Mouse (Mus musculus) left cerebral cortex, postnatal 10 days (tissue): ENCODE results near the gene Pnmal2. TPM values are rescaled to one million over a fixed set of nuclear protein-coding genes. Genes with fewer than 3 reads are reported as not detected.

Source experiments
- DNase-seq, 2 experiments: peaks; one replicate each; pipeline ENCODE4 v3.0.0; 2021 to 2022; ENCODE audit warnings: low spot score in 2 of 2, mixed read lengths in 1 of 2; ENCODE audit errors: extremely low spot score in 1 of 2
- intact Hi-C: fragments of 180-260 bp; cut with DNase I; formaldehyde crosslinking; loops from one replicate; pipeline ENCODE4 v1.15.1; 2025
- total RNA-seq, 2 experiments: library from RNA; stranded (reverse); gene quantifications; 2 replicates each; pipeline ENCODE4 v1.2.3; 2021

Pnmal2 gene
- total RNA-seq, 2 experiments from 2014 or later, result 210 to 223 TPM

GRCm38 (mm10) chr7:16994400-16994799 lies 49.9 kb downstream of the Pnmal2 start:
- DNase-seq, result no peak
- intact Hi-C loops, result no loop called here

GRCm38 (mm10) chr7:16995345-16995744 lies 50.9 kb downstream of the Pnmal2 start:
- intact Hi-C loops, result no loop called here
- no peak for DNase-seq

Other genes with a start within 250 kb of the Pnmal2 start
- gene Ceacam9, start 222.8 kb upstream of the Pnmal2 start, total RNA-seq, result not detected
- gene Ap2s1, start 206.3 kb upstream of the Pnmal2 start, total RNA-seq, result 100 to 1,000 TPM; 350 to 351 TPM
- 1 to 10 TPM; 3.9 to 4.3 TPM for gene Slc1a5, start 163.3 kb upstream of the Pnmal2 start, total RNA-seq
- gene Strn4, start 128.8 kb upstream of the Pnmal2 start, total RNA-seq, result 100 to 1,000 TPM; 269 to 272 TPM
- 10 to 100 TPM; 49.9 to 51.7 TPM for gene Fkrp, start 128.0 kb upstream of the Pnmal2 start, total RNA-seq
- 1 to 10 TPM; 6.4 to 6.8 TPM for gene Prkd2, start 101.8 kb upstream of the Pnmal2 start, total RNA-seq
- 100 to 1,000 TPM; 103 TPM for gene Dact3, start 69.4 kb upstream of the Pnmal2 start, total RNA-seq
- under 1 TPM; 0.73 to 0.81 TPM for gene Gng8, start 52.9 kb upstream of the Pnmal2 start, total RNA-seq
- under 1 TPM in 1 of 2 experiments, not detected in 1; 0.17 TPM for gene Ptgir, start 38.2 kb upstream of the Pnmal2 start, total RNA-seq
- 1,000 to 10,000 TPM; 2,071 to 2,081 TPM for gene Calm3, start 20.6 kb upstream of the Pnmal2 start, total RNA-seq
- 10 to 100 TPM; 68.6 to 68.8 TPM for gene Pnmal1, start 15.0 kb downstream of the Pnmal2 start, total RNA-seq
- 10 to 100 TPM; 52.6 to 57.6 TPM for gene Gm42372, start 38.4 kb downstream of the Pnmal2 start, total RNA-seq
- gene Ccdc8, start 48.0 kb downstream of the Pnmal2 start, total RNA-seq, result 1 to 10 TPM; 3.0 to 3.3 TPM
- gene Ppp5c, start 83.2 kb downstream of the Pnmal2 start, total RNA-seq, result 100 to 1,000 TPM; 157 to 162 TPM
- 10 to 100 TPM in 1 of 2 experiments, 1 to 10 TPM in 1; 6.5 to 16.9 TPM for gene Hif3a, start 117.7 kb downstream of the Pnmal2 start, total RNA-seq
- gene Psg16, start 129.4 kb downstream of the Pnmal2 start, total RNA-seq, result 1 to 10 TPM; 5.6 to 6.1 TPM
- under 1 TPM in 1 of 2 experiments, not detected in 1; 0.10 TPM for gene Ceacam3, start 205.6 kb downstream of the Pnmal2 start, total RNA-seq